Mouse (Mus musculus): Measurements from ENCODE around the gene Lep. TPM values are rescaled to one million over a fixed set of nuclear protein-coding genes. Genes with fewer than 3 reads are reported as not detected.

Gene Lep
- total RNA-seq, 2 experiments from 2014 or later: not detected

- no peak for ATAC-seq (replicated peaks; ENCODE audit: low FRiP score, poor library complexity, severe bottlenecking)
Measured at GRCm38 (mm10) chr6:29036698-29037097, 23.3 kb upstream of the Lep start.

- no peak for ATAC-seq (replicated peaks; ENCODE audit: low FRiP score, poor library complexity, severe bottlenecking)
Measured at GRCm38 (mm10) chr6:29040266-29040665, 19.8 kb upstream of the Lep start.

DNA sequence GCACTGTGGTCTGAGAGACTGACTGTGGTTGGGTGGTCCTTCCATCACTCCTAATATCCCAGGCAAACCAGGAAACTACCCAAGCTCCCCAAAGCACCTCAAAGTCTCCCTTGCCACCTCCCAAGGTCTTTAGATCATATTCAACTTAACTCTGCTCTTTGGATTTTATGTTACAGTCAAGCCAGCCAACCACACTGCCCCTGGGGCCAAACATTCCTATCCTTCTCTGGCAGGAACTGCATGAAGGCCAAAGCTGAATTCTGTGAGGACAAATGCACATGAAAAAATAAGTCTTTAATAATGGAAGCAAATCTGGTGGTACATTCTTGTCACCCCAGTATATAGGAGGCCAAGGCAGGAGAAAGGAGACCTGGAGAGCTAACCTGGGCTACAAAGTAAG lies 16.0 kb upstream of the Lep start:
- ATAC-seq (replicated peaks; ENCODE audit: low FRiP score, poor library complexity, severe bottlenecking): no peak

DNA sequence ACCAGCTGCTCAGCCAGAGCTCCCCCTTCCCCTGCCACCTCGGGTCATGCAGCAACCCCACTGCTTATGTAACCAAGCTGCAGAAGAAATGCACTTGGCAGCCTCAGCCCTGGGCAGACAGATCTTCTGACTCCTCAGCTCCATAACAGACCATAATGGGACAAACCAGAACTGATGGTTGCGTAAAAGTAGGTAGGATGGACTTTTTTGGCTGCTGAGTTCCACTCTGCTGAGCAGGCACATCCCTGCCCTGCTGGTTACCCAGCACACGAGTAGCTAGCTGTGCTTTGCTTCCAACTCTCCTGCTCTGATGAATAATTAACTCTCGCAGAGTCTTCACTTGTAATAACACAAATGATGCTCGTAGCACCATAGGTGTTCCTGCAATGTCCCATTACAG lies 10.1 kb upstream of the Lep start:
- ATAC-seq (replicated peaks; ENCODE audit: low FRiP score, poor library complexity, severe bottlenecking): no peak

- ATAC-seq (replicated peaks; ENCODE audit: low FRiP score, poor library complexity, severe bottlenecking): no peak
Measured at GRCm38 (mm10) chr6:29052188-29052587, 7.8 kb upstream of the Lep start.

GRCm38 (mm10) chr6:29053181-29053580 lies 6.8 kb upstream of the Lep start:
- no peak for ATAC-seq (replicated peaks; ENCODE audit: low FRiP score, poor library complexity, severe bottlenecking)

GRCm38 (mm10) chr6:29056377-29056776 lies 3.6 kb upstream of the Lep start:
- no peak for ATAC-seq (replicated peaks; ENCODE audit: low FRiP score, poor library complexity, severe bottlenecking)

- ATAC-seq (replicated peaks; ENCODE audit: low FRiP score, poor library complexity, severe bottlenecking): no peak
Measured at GRCm38 (mm10) chr6:29066389-29066790, 6.4 kb downstream of the Lep start.

GRCm38 (mm10) chr6:29072258-29072657 lies 12.2 kb downstream of the Lep start:
- ATAC-seq (replicated peaks; ENCODE audit: low FRiP score, poor library complexity, severe bottlenecking): no peak

GRCm38 (mm10) chr6:29073462-29074132 lies 13.6 kb downstream of the Lep start:
- no peak for ATAC-seq (replicated peaks; ENCODE audit: low FRiP score, poor library complexity, severe bottlenecking)

DNA sequence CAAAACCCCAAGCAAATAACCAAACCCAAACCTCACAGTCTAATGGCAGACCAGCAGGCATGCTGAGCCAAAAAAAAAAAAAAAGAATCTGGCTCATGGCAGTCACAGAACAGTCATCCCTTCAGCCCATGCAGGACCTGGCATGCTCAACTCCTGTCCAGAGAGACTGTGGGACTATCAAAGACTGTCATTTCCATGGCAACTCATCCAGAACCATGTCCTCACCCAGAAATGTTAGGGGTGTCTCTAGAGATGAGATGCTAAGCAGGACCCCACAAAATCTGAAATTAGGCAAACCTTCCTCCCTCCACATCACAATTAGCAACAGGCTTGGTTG lies 14.1 kb downstream of the Lep start:
- ATAC-seq (replicated peaks; ENCODE audit: low FRiP score, poor library complexity, severe bottlenecking): no peak

- ATAC-seq (replicated peaks; ENCODE audit: low FRiP score, poor library complexity, severe bottlenecking): no peak
Measured at GRCm38 (mm10) chr6:29079291-29079690, 19.3 kb downstream of the Lep start.

- no peak for ATAC-seq (replicated peaks; ENCODE audit: low FRiP score, poor library complexity, severe bottlenecking)
Measured at GRCm38 (mm10) chr6:29081826-29082363, 21.9 kb downstream of the Lep start.

DNA sequence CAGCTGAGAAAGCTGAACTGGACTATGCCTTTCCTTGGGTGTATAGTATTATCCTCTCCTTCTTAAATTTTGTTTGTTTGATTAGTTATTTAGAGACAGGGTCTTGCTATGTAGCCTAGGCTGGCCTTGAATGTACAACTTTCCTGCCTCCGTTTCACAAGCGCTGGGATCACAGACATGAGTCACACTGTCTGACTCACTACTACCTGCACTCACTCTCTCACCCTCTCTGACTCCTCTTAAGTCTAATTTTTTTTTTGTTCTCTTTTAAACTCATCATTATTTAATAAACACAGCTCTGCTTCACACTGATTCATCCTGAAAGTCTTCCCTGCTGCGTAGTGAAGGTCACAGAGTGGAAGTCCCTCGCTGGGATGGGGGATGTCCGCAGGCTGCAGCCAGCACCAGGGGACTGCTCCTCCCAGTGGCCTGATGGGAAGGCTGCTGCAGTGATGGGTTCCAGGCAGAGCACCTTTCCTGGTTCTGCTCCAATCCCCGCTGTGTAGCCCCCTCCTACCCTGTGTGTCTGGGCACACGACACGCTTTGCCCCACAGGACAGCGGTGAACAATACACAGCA lies 22.8 kb downstream of the Lep start:
- ATAC-seq (replicated peaks; ENCODE audit: low FRiP score, poor library complexity, severe bottlenecking): no peak

GRCm38 (mm10) chr6:29084401-29084800 lies 24.4 kb downstream of the Lep start:
- ATAC-seq (replicated peaks; ENCODE audit: low FRiP score, poor library complexity, severe bottlenecking): no peak

- no peak for ATAC-seq (replicated peaks; ENCODE audit: low FRiP score, poor library complexity, severe bottlenecking)
Measured at GRCm38 (mm10) chr6:29087921-29088709, 28.1 kb downstream of the Lep start.

DNA sequence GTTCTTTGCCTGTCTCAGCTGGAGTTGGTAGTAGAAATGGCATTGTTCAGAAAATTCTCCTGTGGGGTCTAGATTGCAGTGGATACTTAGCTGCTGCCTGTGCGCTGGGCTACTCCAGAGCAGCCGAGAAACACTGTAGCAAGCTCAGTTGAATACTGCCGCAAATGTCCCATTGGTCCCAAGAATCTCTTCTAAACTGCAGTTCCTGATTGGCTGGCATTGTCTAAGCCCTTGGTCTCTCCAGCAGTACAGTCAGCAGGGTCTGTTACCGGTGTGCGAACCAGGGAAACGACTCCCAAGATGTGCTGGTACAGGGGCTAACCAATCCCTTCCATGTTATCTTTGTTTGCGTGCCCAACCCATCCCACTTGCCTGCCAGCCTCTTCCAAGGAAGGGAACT lies 32.2 kb downstream of the Lep start:
- ATAC-seq (replicated peaks; ENCODE audit: low FRiP score, poor library complexity, severe bottlenecking): no peak

DNA sequence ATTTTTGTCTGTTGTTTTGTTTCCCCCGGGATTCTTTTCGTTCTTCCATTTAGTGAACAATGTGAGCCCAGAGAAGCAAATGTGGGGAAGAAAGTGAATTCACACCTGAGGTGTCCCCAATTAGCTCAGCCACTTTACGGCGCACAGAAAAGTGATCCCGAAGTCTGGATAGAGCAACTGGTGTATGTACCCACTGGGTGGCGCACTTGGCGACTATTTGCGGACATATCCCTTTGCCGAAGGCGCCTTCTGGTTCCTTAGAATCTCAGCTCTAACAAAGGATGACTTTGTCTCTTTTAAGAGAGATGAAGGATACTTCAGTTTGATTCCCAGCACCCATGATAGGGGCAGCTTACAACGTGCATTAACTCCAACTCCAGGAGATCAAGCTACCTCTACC lies 32.9 kb downstream of the Lep start:
- no peak for ATAC-seq (replicated peaks; ENCODE audit: low FRiP score, poor library complexity, severe bottlenecking)

DNA sequence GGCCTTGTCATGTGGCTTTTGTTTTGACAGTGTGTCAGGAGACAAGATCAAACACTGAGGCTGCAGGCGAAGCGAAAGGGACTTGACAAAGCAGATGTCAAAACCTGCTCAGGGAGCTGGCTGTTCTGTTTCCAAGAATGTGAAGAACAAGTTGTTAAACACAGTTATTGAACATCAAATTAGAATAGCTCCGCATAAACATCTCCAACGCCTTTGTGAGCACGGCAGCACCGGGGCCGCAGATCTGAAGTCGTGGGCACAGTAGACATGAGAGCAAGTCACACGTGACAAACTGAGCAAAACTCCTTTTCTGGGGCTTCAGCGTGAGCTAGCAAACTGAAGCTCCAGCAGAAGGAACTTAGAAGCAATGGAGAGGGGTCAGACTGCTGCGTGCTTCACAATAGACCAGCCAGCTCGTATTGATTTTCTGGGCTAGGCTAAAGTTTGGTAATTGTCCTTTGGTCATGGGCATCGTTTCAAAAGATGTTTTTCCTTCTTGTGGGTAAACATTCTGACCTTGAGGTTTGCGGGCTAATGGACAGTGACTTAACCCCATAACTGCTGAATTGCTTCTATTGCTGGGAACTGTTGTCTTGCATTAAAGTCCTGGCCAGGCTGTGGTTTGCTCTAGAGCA lies 39.6 kb downstream of the Lep start:
- ATAC-seq (replicated peaks; ENCODE audit: low FRiP score, poor library complexity, severe bottlenecking): no peak

DNA sequence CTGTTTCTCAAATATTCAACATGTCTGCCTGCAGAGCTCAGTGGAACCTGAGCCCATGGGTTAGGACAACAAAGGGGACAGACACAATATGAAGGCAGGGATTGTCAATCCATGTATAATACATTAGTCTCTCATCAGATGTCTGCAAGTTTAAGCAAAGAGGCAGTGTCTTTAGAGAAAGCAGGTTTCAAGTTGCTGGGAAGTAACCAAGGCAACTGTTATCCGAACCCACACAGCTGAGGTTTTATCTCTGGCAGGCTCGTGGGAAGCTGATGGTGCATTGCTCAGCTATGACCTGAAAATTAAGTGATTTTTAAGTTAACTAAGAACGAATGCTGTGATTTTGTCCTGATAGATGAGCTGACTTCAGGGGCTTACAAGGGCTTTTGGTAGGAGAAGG lies 40.4 kb downstream of the Lep start:
- ATAC-seq (replicated peaks; ENCODE audit: low FRiP score, poor library complexity, severe bottlenecking): no peak
